Mouse (Mus musculus) stomach, postnatal 0 days (tissue): ENCODE data around the gene Lrrn4.

Experiments used
- CTCF ChIP-seq: IDR thresholded peaks from 2 replicates; pipeline ENCODE4 v1.5.1; 2016; ENCODE audit warnings: antibody characterized with exemption, low read depth, mild to moderate bottlenecking, moderate library complexity
- EP300 ChIP-seq: optimal IDR thresholded peaks from 2 replicates; pipeline ENCODE3; 2016; ENCODE audit warnings: antibody characterized with exemption

DNA sequence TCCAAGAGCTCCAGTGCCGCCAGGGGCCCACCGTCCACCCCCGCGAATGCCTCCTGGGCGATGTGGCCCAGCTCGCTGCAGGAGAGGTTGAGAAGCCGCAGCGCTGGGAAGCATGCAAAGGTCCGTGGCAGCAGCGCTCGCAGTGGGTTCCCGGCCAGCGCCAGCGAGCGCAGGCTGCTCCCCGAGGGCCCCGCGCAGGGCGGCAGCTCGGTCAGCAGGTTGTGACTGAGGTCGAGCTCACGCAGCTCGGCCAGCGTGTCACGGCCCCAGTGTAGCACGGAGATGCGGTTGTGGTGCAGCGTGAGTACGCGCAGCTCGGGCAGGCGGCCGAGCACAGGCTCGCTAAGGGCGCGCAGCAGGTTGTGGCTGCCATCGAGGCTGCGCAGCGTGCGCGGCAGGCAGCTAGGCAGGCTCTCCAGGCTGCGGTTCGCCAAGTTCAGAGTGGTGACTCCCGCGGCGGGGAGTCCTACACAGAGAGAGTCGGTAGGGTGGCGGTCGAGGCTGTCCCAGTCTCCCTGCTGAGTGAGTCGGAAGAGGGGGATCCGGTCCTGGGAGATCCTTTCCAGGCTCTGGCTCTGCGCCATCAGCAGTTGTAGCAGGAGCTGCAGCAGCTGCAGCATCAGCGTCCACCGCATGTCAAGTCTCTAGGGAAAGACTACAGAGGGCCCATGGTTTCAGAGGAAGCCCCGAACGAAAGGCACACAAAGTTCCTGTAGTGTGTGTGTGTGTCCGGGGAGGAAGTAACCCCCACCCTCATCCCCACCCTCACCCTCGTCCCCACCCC is 1.2 kb downstream of the Lrrn4 start:
- TF ChIP-seq EP300: no peak
- TF ChIP-seq CTCF: no peak
